Mouse (Mus musculus) myocyte (in vitro differentiated cells): ENCODE measurements around the gene Rnaseh2a.

Source experiments
- CEBPB ChIP-seq: IDR thresholded peaks from 2 replicates; pipeline ENCODE4 v1.6.1; 2011; ENCODE audit warnings: mild to moderate bottlenecking, moderate library complexity; ENCODE audit not compliant: poor library complexity, insufficient read depth, severe bottlenecking
- E2F4 ChIP-seq: IDR thresholded peaks from one replicate; pipeline ENCODE4 v1.6.1; 2011; ENCODE audit warnings: mild to moderate bottlenecking, control low read depth, moderate library complexity; ENCODE audit not compliant: insufficient read depth
- MAX ChIP-seq: IDR thresholded peaks from one replicate; pipeline ENCODE4 v1.6.1; 2011; ENCODE audit warnings: low read depth, mild to moderate bottlenecking, control low read depth
- MYOD1 ChIP-seq, 3 experiments: IDR thresholded peaks; one replicate each; pipeline ENCODE4 v1.6.1; 2011; ENCODE audit warnings: control low read depth in 2 of 3, low read depth in 2 of 3, mild to moderate bottlenecking in 2 of 3, moderate library complexity in 1 of 3; ENCODE audit not compliant: insufficient read length in 2 of 3, control insufficient read depth in 1 of 3
- MYOG ChIP-seq, 3 experiments: IDR thresholded peaks; one replicate each; pipeline ENCODE4 v1.6.1; 2011; ENCODE audit warnings: control low read depth in 2 of 3, low read depth in 2 of 3, mild to moderate bottlenecking in 2 of 3; ENCODE audit not compliant: insufficient read length in 2 of 3, control insufficient read depth in 1 of 3, insufficient read depth in 1 of 3
- POLR2A ChIP-seq: IDR thresholded peaks from one replicate; pipeline ENCODE4 v1.6.1; 2011; ENCODE audit warnings: low read depth, mild to moderate bottlenecking, control low read depth, moderate library complexity; ENCODE audit not compliant: insufficient read length
- POLR2AphosphoS2 ChIP-seq: IDR thresholded peaks from one replicate; pipeline ENCODE4 v1.6.1; 2011; ENCODE audit warnings: low read depth, control low read depth; ENCODE audit not compliant: insufficient read length
- REST ChIP-seq: IDR thresholded peaks from one replicate; pipeline ENCODE4 v1.6.1; 2011; ENCODE audit warnings: mild to moderate bottlenecking, control low read depth, moderate library complexity; ENCODE audit not compliant: insufficient read depth, insufficient read length
- SRF ChIP-seq: IDR thresholded peaks from one replicate; pipeline ENCODE4 v1.6.1; 2011; ENCODE audit warnings: low read depth; ENCODE audit not compliant: control insufficient read depth, insufficient read length
- TCF12 ChIP-seq: IDR thresholded peaks from one replicate; pipeline ENCODE4 v1.6.1; 2011; ENCODE audit warnings: mild to moderate bottlenecking, control low read depth; ENCODE audit not compliant: poor library complexity, insufficient read depth, severe bottlenecking
- TCF3 ChIP-seq: IDR thresholded peaks from one replicate; pipeline ENCODE4 v1.6.1; 2011; ENCODE audit warnings: low read depth, control low read depth; ENCODE audit not compliant: insufficient read length
- USF1 ChIP-seq: IDR thresholded peaks from one replicate; pipeline ENCODE4 v1.6.1; 2011; ENCODE audit warnings: low read depth, mild to moderate bottlenecking, control low read depth, moderate library complexity

DNA sequence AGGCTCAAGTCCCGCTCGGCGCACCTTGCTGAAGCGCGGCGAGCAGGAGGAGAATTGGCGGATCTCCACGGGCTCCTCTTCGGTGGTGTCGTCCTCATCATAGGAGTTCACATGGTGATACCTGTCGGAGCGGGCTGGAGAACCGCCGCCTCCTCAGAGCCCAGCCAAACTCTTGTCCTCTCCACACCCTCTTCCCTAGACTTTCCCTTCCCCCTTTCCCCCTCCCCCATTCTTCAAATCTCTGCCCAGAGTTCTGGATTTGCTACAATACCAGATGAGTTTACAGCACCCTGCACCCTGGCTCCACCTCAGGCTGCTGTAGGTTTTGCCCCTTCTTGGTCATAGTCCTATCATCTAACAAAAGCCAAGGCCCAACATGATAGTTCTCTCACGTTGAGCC is 50.9 kb downstream of the Rnaseh2a start:
- no peak for TF ChIP-seq POLR2AphosphoS2
- TF ChIP-seq MYOG (IDR thresholded peaks at IDR 0.05; ENCODE audit: control insufficient read depth in 1 of 3, insufficient read depth in 1 of 3, insufficient read length in 2 of 3, low read depth in 2 of 3) = no peak
- no peak for TF ChIP-seq POLR2A
- TF ChIP-seq REST = no peak
- TF ChIP-seq MAX = no peak
- no peak for TF ChIP-seq E2F4
- no peak for TF ChIP-seq MYOD1 (IDR thresholded peaks at IDR 0.05; ENCODE audit: control insufficient read depth in 1 of 3, insufficient read length in 2 of 3, low read depth in 2 of 3)
- TF ChIP-seq USF1 = no peak
- TF ChIP-seq SRF = no peak
- no peak for TF ChIP-seq TCF12
- no peak for TF ChIP-seq TCF3
- no peak for TF ChIP-seq CEBPB
